Mouse (Mus musculus): ENCODE measurements around the gene Tmem211. TPM values are rescaled to one million over a fixed set of nuclear protein-coding genes. Genes with fewer than 3 reads are reported as not detected.

The Tmem211 gene
- total and polyA plus RNA-seq, 3 experiments = not detected

GRCm38 (mm10) chr5:113214041-113214440 lies 12.7 kb upstream of the Tmem211 start:
- TF ChIP-seq POLR2A (IDR thresholded peaks at IDR 0.05; ENCODE audit: control insufficient read depth in 1 of 2, insufficient read depth in 1 of 2, low read depth in 1 of 2, low read length in 2 of 2, poor library complexity in 1 of 2) (no peak), GATA1 (IDR thresholded peaks at IDR 0.05; ENCODE audit: low read depth, low read length) (no peak), USF2 (IDR thresholded peaks at IDR 0.05; ENCODE audit: borderline replicate concordance in 1 of 2, insufficient read depth in 1 of 2, low read depth in 1 of 2, low read length in 2 of 2) (no peak), KAT2A (conservative IDR thresholded peaks at IDR 0.05; ENCODE audit: low read depth, low read length) (no peak), E2F4 (IDR thresholded peaks at IDR 0.05; ENCODE audit: borderline replicate concordance, low read depth, low read length) (no peak), TBP (IDR thresholded peaks at IDR 0.05; ENCODE audit: low read depth, low read length) (no peak), POLR2AphosphoS5 (IDR thresholded peaks at IDR 0.05; ENCODE audit: borderline replicate concordance, low read depth, low read length) (no peak), MEF2A (IDR thresholded peaks at IDR 0.05; ENCODE audit: extremely low read depth, insufficient replicate concordance, low read depth, low read length, poor library complexity, severe bottlenecking) (no peak), GABPA (IDR thresholded peaks at IDR 0.05; ENCODE audit: low read depth, low read length) (no peak), TCF12 (IDR thresholded peaks at IDR 0.05; ENCODE audit: low read depth, low read length) (no peak), MAX (IDR thresholded peaks at IDR 0.05; ENCODE audit: low read length) (no peak), MYB (IDR thresholded peaks at IDR 0.05; ENCODE audit: low read depth, low read length) (no peak), ZC3H11A (IDR thresholded peaks at IDR 0.05; ENCODE audit: low read depth, low read length) (no peak)
- no peak for DNase-seq (ENCODE audit: low read depth, low spot score)
- no peaks in the 10 kb centered on the region; a peak in 1 of 4 replicates for H3K27me3 ChIP-seq (ENCODE audit: control insufficient read depth in 1 of 2, insufficient read depth in 2 of 2, low read length in 2 of 2)
- H3K27ac ChIP-seq (ENCODE audit: control insufficient read depth, low read depth, low read length) = no peak overlapping the region
- no peak overlapping the region for H3K4me3 ChIP-seq (ENCODE audit: control insufficient read depth in 1 of 2, insufficient read depth in 1 of 2, low read depth in 2 of 2, low read length in 2 of 2)
- no peaks in the 10 kb centered on the region for H3K79me2 ChIP-seq (ENCODE audit: control insufficient read depth, insufficient read depth, low read length, poor library complexity)
- H3K9me3 ChIP-seq (replicated peaks; ENCODE audit: insufficient read depth, low read length) = no peaks in the 10 kb centered on the region
- no peak overlapping the region for H3K9ac ChIP-seq (ENCODE audit: control insufficient read depth, low read depth, low read length, poor library complexity, severe bottlenecking)
- no peaks in the 10 kb centered on the region for H3K36me3 ChIP-seq (ENCODE audit: control insufficient read depth in 1 of 2, insufficient read depth in 2 of 2, low read length in 2 of 2)
- H3K4me1 ChIP-seq (ENCODE audit: control insufficient read depth in 1 of 2, insufficient read depth in 2 of 2, low read length in 2 of 2) = no peaks in the 10 kb centered on the region

DNA sequence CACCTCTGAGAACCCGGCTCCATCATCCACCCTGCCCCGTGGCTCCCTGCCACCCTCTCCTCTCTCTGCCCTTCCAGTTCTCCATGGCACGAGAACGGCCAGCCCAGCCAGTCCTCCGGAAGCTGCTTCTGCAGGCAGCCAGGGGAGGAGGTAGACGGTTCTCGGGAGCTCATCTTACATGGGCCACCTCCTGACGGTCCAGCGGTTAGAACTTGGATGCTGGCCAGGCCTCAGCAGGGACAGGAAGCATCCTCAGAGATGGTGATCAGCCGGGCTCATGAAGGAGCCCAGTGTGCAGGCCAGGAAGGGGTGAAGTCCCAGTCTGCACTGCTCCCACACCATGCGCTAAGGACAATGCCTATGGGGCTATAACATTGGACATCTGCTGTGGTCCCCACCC lies 12.3 kb upstream of the Tmem211 start:
- no peaks in the 10 kb centered on the region for H3K36me3 ChIP-seq (ENCODE audit: control insufficient read depth in 1 of 2, insufficient read depth in 2 of 2, low read length in 2 of 2)
- DNase-seq (ENCODE audit: low read depth, low spot score) = no peak
- no peak overlapping the region for H3K9ac ChIP-seq (ENCODE audit: control insufficient read depth, low read depth, low read length, poor library complexity, severe bottlenecking)
- no peaks in the 10 kb centered on the region for H3K9me3 ChIP-seq (replicated peaks; ENCODE audit: insufficient read depth, low read length)
- no peaks in the 10 kb centered on the region; a peak in 1 of 4 replicates for H3K27me3 ChIP-seq (ENCODE audit: control insufficient read depth in 1 of 2, insufficient read depth in 2 of 2, low read length in 2 of 2)
- H3K79me2 ChIP-seq (ENCODE audit: control insufficient read depth, insufficient read depth, low read length, poor library complexity) = no peaks in the 10 kb centered on the region
- no peak overlapping the region for H3K27ac ChIP-seq (ENCODE audit: control insufficient read depth, low read depth, low read length)
- no peaks in the 10 kb centered on the region for H3K4me1 ChIP-seq (ENCODE audit: control insufficient read depth in 1 of 2, insufficient read depth in 2 of 2, low read length in 2 of 2)
- H3K4me3 ChIP-seq (ENCODE audit: control insufficient read depth in 1 of 2, insufficient read depth in 1 of 2, low read depth in 2 of 2, low read length in 2 of 2) = no peak overlapping the region
- TF ChIP-seq TBP (IDR thresholded peaks at IDR 0.05; ENCODE audit: low read depth, low read length) (no peak), MAZ (IDR thresholded peaks at IDR 0.05; ENCODE audit: low read depth, low read length) (no peak), CHD1 (IDR thresholded peaks at IDR 0.05; ENCODE audit: low read depth, low read length) (no peak), UBTF (IDR thresholded peaks at IDR 0.05; ENCODE audit: borderline replicate concordance, insufficient read depth, low read depth, low read length) (no peak), ZKSCAN1 (IDR thresholded peaks at IDR 0.05; ENCODE audit: low read depth, low read length) (no peak), EP300 (IDR thresholded peaks at IDR 0.05; ENCODE audit: low read depth in 1 of 2, low read length in 2 of 2) (no peak), KAT2A (conservative IDR thresholded peaks at IDR 0.05; ENCODE audit: low read depth, low read length) (no peak), ZC3H11A (IDR thresholded peaks at IDR 0.05; ENCODE audit: low read depth, low read length) (no peak), CTCF (IDR thresholded peaks at IDR 0.05 in 2 of 3, conservative IDR thresholded peaks at IDR 0.05 in 1 of 3; ENCODE audit: control insufficient read depth in 1 of 3, insufficient read depth in 1 of 3, low read depth in 2 of 3, low read length in 3 of 3, poor library complexity in 1 of 3, severe bottlenecking in 1 of 3) (no peak), HCFC1 (IDR thresholded peaks at IDR 0.05; ENCODE audit: low read depth, low read length) (no peak), ZNF384 (IDR thresholded peaks at IDR 0.05; ENCODE audit: low read depth, low read length) (no peak), NELFE (IDR thresholded peaks at IDR 0.05; ENCODE audit: low read depth, low read length) (no peak), MYB (IDR thresholded peaks at IDR 0.05; ENCODE audit: low read depth, low read length) (no peak), ZMIZ1 (IDR thresholded peaks at IDR 0.05; ENCODE audit: low read depth, low read length) (no peak), RAD21 (IDR thresholded peaks at IDR 0.05; ENCODE audit: low read depth, low read length) (no peak), RCOR1 (IDR thresholded peaks at IDR 0.05; ENCODE audit: low read depth, low read length) (no peak)

All from MEL (cell line).